Mouse (Mus musculus) forebrain, embryonic 13.5 days (tissue): ENCODE measurements at regions not wholly inside any gene's neighbourhood (a gene's known extent, or its start where the extent isn't known, plus 50 kb on each side); places are given as distances from the start of the nearest gene placed in this dataset.

Experiments
- ATAC-seq: fragments of 200-750 bp; cut with Nextera tagmentation; 2 replicates; pipeline ENCODE4 v1.8.0; 2017
- H3K27ac ChIP-seq: fragments of 300-500 bp; sonication (generic); 2 replicates; pipeline ENCODE4 v1.5.1; 2015; ENCODE audit warnings: inconsistent platforms, mild to moderate bottlenecking, moderate library complexity
- H3K27me3 ChIP-seq: fragments of 300-500 bp; sonication (generic); 2 replicates; pipeline ENCODE4 v1.6.1; 2015; ENCODE audit warnings: mild to moderate bottlenecking, inconsistent platforms
- H3K36me3 ChIP-seq: fragments of 300-500 bp; sonication (generic); 2 replicates; pipeline ENCODE4 v1.6.1; 2015; ENCODE audit warnings: mild to moderate bottlenecking, inconsistent platforms; ENCODE audit not compliant: poor library complexity, severe bottlenecking
- H3K4me1 ChIP-seq: fragments of 300-500 bp; sonication (generic); 2 replicates; pipeline ENCODE4 v1.6.1; 2015; ENCODE audit warnings: inconsistent platforms
- H3K4me2 ChIP-seq: fragments of 300-500 bp; sonication (generic); 2 replicates; pipeline ENCODE4 v1.6.1; 2015; ENCODE audit warnings: inconsistent platforms, mild to moderate bottlenecking, moderate library complexity
- H3K4me3 ChIP-seq: fragments of 300-500 bp; sonication (generic); 2 replicates; pipeline ENCODE4 v1.5.1; 2015; ENCODE audit warnings: mild to moderate bottlenecking, inconsistent platforms
- H3K9ac ChIP-seq: fragments of 300-500 bp; sonication (generic); 2 replicates; pipeline ENCODE4 v1.6.1; 2015; ENCODE audit warnings: mild to moderate bottlenecking, inconsistent platforms
- H3K9me3 ChIP-seq: fragments of 300-500 bp; sonication (generic); replicated peaks from 2 replicates; pipeline ENCODE4 v1.6.1; 2016; ENCODE audit warnings: inconsistent platforms
- WGBS: fragments of 180-500 bp; shearing (Covaris S2); methylation state at CpG from one replicate; pipeline ENCODE4 v1.1.7; 2015; 5-methylcytosine and 5-hydroxymethylcytosine counted together

DNA sequence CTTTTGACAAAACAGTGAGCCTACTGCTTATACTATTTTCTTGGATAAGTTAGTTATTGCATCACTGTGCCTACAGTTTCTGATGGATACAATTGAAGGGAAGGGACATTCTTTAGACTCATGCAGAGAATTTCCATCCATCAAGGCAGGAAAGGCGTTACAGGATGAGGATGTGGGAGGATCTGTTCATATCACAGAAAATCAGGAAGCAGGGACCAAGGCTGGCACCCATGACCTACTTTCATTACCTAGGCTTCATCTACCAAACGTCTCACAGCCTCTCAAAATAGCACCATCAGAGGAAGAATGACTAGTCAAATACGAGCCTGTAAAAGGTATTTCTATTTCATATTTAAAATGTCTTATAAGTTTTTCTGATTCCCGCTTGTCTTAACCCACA lies 56.4 kb downstream of the Fam181b start:
- no peak for ATAC-seq
- Histone ChIP-seq H3K9ac (no peak overlapping the region), H3K9me3 (no peaks in the 10 kb centered on the region), H3K36me3 (no peaks in the 10 kb centered on the region), H3K4me2 (no peak overlapping the region), H3K4me3 (no peak overlapping the region), H3K27me3 (no peaks in the 10 kb centered on the region), H3K4me1 (no peaks in the 10 kb centered on the region), H3K27ac (no peak overlapping the region)
- 83% methylated on average over 4 of the region's 4 CpGs for WGBS

GRCm38 (mm10) chr7:93147379-93147778 lies 67.7 kb downstream of the Fam181b start:
- 100% methylated on average over 2 of the region's 2 CpGs for WGBS
- Histone ChIP-seq H3K4me3 (no peak overlapping the region), H3K9ac (no peak overlapping the region), H3K27me3 (no peaks in the 10 kb centered on the region), H3K27ac (no peak overlapping the region), H3K4me2 (no peak overlapping the region), H3K9me3 (no peaks in the 10 kb centered on the region), H3K4me1 (no peaks in the 10 kb centered on the region), H3K36me3 (no peaks in the 10 kb centered on the region)
- ATAC-seq, result 0 out of 2 replicates have a peak, but pooled peaks have one; percentile 36

DNA sequence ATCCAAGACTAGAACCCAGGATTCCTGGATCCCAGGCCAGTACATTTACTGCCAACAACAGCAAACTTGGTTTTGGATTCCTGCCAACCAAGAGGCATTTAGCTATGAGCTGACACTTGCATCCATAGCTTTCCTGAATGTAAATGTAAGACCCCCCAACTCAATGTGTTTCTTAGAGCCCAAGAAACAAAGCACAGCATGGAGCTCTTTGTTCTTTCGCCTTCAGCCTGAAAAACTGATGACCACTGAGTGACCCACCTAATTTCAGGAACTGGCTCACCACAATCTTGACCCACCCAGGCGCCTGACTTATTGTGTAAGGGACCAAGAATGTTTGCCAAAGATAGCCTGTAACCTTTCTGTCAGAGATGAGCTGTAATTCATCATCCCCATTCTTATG lies 71.7 kb downstream of the Fam181b start:
- H3K36me3 ChIP-seq, result no peaks in the 10 kb centered on the region
- ATAC-seq, result no peak
- H3K4me1 ChIP-seq, result no peaks in the 10 kb centered on the region
- no peak overlapping the region for H3K4me2 ChIP-seq
- no peak overlapping the region for H3K4me3 ChIP-seq
- H3K9me3 ChIP-seq, result no peaks in the 10 kb centered on the region
- H3K9ac ChIP-seq, result no peak overlapping the region
- H3K27ac ChIP-seq, result no peak overlapping the region
- WGBS, result 55% methylated on average over 2 of the region's 2 CpGs
- H3K27me3 ChIP-seq, result no peaks in the 10 kb centered on the region

DNA sequence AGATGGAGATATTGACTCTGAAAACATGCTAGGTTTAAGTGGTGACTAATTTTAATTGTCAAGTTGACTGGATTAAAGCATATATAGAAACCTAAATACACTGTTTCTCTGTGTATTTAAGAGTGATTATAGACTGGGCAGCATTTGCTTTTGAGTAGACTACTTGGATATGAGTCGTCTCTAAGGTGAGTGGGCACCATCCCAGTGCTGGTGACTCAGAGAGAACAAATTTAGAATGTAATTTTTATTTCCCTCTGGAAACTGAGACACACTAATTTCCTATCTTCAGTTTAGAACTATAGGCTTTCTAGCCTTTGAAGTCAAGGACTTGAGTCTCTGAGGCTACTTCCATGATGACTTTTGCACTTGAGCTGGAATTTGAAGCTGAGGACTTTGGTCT lies 117.4 kb downstream of the Fam181b start:
- Histone ChIP-seq H3K27me3 (no peaks in the 10 kb centered on the region), H3K4me2 (no peak overlapping the region), H3K36me3 (no peaks in the 10 kb centered on the region), H3K9ac (no peak overlapping the region), H3K4me3 (no peak overlapping the region), H3K27ac (no peak overlapping the region), H3K9me3 (no peaks in the 10 kb centered on the region), H3K4me1 (no peaks in the 10 kb centered on the region)
- no peak for ATAC-seq
- 84% methylated on average over 1 of the region's 1 CpGs for WGBS
